Mouse (Mus musculus) B cell, adult 2 months (primary cell): ENCODE measurements around the gene Map10.

Experiments
- DNase-seq, 2 experiments: peaks; one replicate each; pipeline ENCODE4 v3.0.0; 2022

Gene Map10

GRCm38 (mm10) chr8:125669700-125670195 lies at the start of gene Map10:
Gene Map10 (plus strand): TSS chr8:125669818.
- DNase-seq, result peak; percentile 91

- DNase-seq, result no peak
Measured at GRCm38 (mm10) chr8:125620301-125620700, 49.3 kb upstream of the Map10 start.

GRCm38 (mm10) chr8:125624287-125624686 lies 45.3 kb upstream of the Map10 start:
- no peak for DNase-seq

- DNase-seq, result no peak
Measured at GRCm38 (mm10) chr8:125626381-125626780, 43.2 kb upstream of the Map10 start.

GRCm38 (mm10) chr8:125628834-125629233 lies 40.8 kb upstream of the Map10 start:
- DNase-seq, result no peak

GRCm38 (mm10) chr8:125638411-125639058 lies 31.1 kb upstream of the Map10 start:
- DNase-seq, result no peak

GRCm38 (mm10) chr8:125639631-125640030 lies 30.0 kb upstream of the Map10 start:
- no peak for DNase-seq

- no peak for DNase-seq
Measured at GRCm38 (mm10) chr8:125640766-125641165, 28.9 kb upstream of the Map10 start.

- no peak for DNase-seq
Measured at GRCm38 (mm10) chr8:125641808-125642207, 27.8 kb upstream of the Map10 start.

- no peak for DNase-seq
Measured at GRCm38 (mm10) chr8:125645757-125646478, 23.7 kb upstream of the Map10 start.

GRCm38 (mm10) chr8:125649447-125649846 lies 20.2 kb upstream of the Map10 start:
- peak; percentile 6 to 22 for DNase-seq

GRCm38 (mm10) chr8:125654821-125655220 lies 14.8 kb upstream of the Map10 start:
- DNase-seq, result no peak

GRCm38 (mm10) chr8:125658508-125658907 lies 11.1 kb upstream of the Map10 start:
- no peak for DNase-seq

GRCm38 (mm10) chr8:125658926-125659325 lies 10.7 kb upstream of the Map10 start:
- no peak for DNase-seq

GRCm38 (mm10) chr8:125660397-125660796 lies 9.2 kb upstream of the Map10 start:
- no peak for DNase-seq

- no peak for DNase-seq
Measured at GRCm38 (mm10) chr8:125661958-125662668, 7.5 kb upstream of the Map10 start.

GRCm38 (mm10) chr8:125662669-125663048 lies 7.0 kb upstream of the Map10 start:
- DNase-seq, result no peak

GRCm38 (mm10) chr8:125665183-125665875 lies 4.3 kb upstream of the Map10 start:
- DNase-seq, result no peak

- DNase-seq, result no peak
Measured at GRCm38 (mm10) chr8:125665876-125666186, 3.8 kb upstream of the Map10 start.

- DNase-seq, result no peak
Measured at GRCm38 (mm10) chr8:125666201-125666600, 3.4 kb upstream of the Map10 start.

- no peak for DNase-seq
Measured at GRCm38 (mm10) chr8:125667248-125667647, 2.4 kb upstream of the Map10 start.

- no peak for DNase-seq
Measured at GRCm38 (mm10) chr8:125669159-125669699, 389 bp upstream of the Map10 start.

- no peak for DNase-seq
Measured at GRCm38 (mm10) chr8:125670420-125670819, 802 bp downstream of the Map10 start.
